Mouse (Mus musculus): Measurements from ENCODE around the gene Panx1. TPM values are rescaled to one million over a fixed set of nuclear protein-coding genes. Genes with fewer than 3 reads are reported as not detected.

Panx1 gene
- total and polyA plus RNA-seq, 2 experiments from 2014 or later: 95.0 to 120 TPM

DNA sequence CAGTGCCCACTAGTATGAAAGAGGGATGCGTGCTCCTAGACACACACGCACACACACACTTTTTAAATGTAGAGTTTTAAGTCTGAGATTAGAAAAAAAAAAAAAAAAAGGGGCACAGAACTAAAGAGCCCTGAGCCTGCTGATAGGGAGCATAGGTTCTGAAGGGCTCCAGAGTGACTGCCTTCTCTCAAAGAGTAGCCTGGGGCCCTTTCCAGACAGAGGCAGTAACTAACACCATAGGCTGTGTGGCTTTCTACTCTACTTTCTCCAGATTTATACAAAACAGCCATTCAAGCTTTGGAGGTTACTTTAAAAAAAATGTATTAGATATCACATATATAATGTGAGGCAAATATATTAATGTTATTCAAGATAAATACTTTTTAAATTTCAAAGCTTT, 8.9 kb downstream of the Panx1 start:
- H3K4me2 ChIP-seq (ENCODE audit: low read depth, low read length): no peak overlapping the region
- 92% methylated on average over 2 of the region's 2 CpGs for WGBS
- no peak for ATAC-seq
- no peak overlapping the region for H3K27ac ChIP-seq
- no peaks in the 10 kb centered on the region for H3K9me3 ChIP-seq (ENCODE audit: low read length)
- H3K4me1 ChIP-seq (ENCODE audit: insufficient read depth, low read length): 0 out of 2 replicates have a peak, but pooled peaks cover 3% of the 10 kb centered on the region
- no peak for TF ChIP-seq CTCF (IDR thresholded peaks at IDR 0.05; ENCODE audit: low read depth)
- DNase-seq (ENCODE audit: low spot score): no peak
- no peak overlapping the region for H3K9ac ChIP-seq (replicated peaks; ENCODE audit: low read length)
- no peaks in the 10 kb centered on the region for H3K36me3 ChIP-seq (ENCODE audit: insufficient read depth, low read length)
- no peaks in the 10 kb centered on the region for H3K27me3 ChIP-seq (ENCODE audit: insufficient read depth, low read length)
- H3K4me3 ChIP-seq (ENCODE audit: low read length): no peak overlapping the region

DNA sequence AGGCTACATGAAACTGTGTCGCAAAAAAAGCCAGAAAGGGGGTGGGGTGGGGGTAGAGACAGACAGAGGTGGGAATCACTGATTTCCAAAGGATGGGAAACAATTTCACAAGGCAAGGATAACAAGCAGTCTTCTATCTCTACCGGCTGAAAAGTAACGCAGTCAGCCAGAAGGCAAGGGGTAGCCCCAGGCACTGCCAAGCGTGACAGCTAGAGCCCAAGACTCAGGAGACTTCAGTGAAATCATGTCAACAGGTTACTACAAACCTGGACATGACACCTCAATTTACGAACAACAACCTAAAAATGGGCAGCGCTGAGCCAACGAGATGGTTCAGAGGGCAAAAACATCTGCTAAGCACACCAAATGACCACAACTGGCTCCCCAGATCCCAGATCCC, 9.3 kb downstream of the Panx1 start:
- no peak for DNase-seq (ENCODE audit: low spot score)
- H3K4me3 ChIP-seq (ENCODE audit: low read length): no peak overlapping the region
- H3K4me1 ChIP-seq (ENCODE audit: insufficient read depth, low read length): 0 out of 2 replicates have a peak, but pooled peaks cover 3% of the 10 kb centered on the region
- no peaks in the 10 kb centered on the region for H3K36me3 ChIP-seq (ENCODE audit: insufficient read depth, low read length)
- no peak for ATAC-seq
- no peak for TF ChIP-seq CTCF (IDR thresholded peaks at IDR 0.05; ENCODE audit: low read depth)
- WGBS: 89% methylated on average over 7 of the region's 7 CpGs
- no peaks in the 10 kb centered on the region for H3K27me3 ChIP-seq (ENCODE audit: insufficient read depth, low read length)
- no peaks in the 10 kb centered on the region for H3K9me3 ChIP-seq (ENCODE audit: low read length)
- no peak overlapping the region for H3K9ac ChIP-seq (replicated peaks; ENCODE audit: low read length)
- H3K27ac ChIP-seq: no peak overlapping the region
- no peak overlapping the region for H3K4me2 ChIP-seq (ENCODE audit: low read depth, low read length)

DNA sequence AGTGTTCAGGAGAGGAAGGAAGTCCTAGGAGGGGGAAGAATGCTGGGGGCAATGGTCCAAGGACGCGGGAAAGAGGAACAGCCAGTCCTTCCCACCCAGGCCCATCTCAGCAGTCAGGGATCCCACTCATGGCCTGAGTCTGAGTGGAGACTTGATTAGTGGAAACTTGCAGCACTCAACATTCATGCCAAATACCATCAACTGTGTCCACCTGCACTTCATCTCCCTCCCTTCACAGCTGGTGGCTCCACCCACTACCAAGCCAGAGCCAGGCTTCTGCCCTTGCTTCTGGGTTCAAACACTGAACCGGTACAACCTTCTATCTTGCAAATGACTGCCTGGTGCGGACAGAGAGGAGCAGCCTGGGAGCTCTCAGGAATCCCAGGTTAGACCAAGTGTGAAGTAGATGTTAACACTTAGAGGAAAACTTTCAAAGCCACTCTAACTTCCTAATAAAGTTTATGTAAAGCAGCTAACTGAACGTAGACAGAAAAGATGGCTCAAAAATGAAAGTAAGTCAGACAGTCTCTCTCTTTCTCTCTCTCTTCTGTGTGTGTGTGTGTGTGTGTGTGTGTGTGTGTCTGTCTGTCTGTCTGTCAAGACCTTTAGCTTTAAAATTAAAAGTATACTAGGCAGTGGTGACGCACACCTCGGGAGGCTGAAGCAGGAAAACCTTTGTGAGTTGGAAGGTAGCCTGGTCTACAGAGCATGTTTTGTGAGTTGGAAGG, 10.6 kb downstream of the Panx1 start:
- DNase-seq (ENCODE audit: low spot score): no peak
- no peak for ATAC-seq
- Histone ChIP-seq H3K4me1 (ENCODE audit: insufficient read depth, low read length) (0 out of 2 replicates have a peak, but pooled peaks cover 3% of the 10 kb centered on the region), H3K9ac (replicated peaks; ENCODE audit: low read length) (no peak overlapping the region), H3K4me2 (ENCODE audit: low read depth, low read length) (no peak overlapping the region), H3K4me3 (ENCODE audit: low read length) (no peak overlapping the region), H3K27ac (no peak overlapping the region), H3K9me3 (ENCODE audit: low read length) (no peaks in the 10 kb centered on the region), H3K27me3 (ENCODE audit: insufficient read depth, low read length) (no peaks in the 10 kb centered on the region), H3K36me3 (ENCODE audit: insufficient read depth, low read length) (no peaks in the 10 kb centered on the region)
- 85% methylated on average over 7 of the region's 7 CpGs for WGBS
- TF ChIP-seq CTCF (IDR thresholded peaks at IDR 0.05; ENCODE audit: low read depth): no peak

DNA sequence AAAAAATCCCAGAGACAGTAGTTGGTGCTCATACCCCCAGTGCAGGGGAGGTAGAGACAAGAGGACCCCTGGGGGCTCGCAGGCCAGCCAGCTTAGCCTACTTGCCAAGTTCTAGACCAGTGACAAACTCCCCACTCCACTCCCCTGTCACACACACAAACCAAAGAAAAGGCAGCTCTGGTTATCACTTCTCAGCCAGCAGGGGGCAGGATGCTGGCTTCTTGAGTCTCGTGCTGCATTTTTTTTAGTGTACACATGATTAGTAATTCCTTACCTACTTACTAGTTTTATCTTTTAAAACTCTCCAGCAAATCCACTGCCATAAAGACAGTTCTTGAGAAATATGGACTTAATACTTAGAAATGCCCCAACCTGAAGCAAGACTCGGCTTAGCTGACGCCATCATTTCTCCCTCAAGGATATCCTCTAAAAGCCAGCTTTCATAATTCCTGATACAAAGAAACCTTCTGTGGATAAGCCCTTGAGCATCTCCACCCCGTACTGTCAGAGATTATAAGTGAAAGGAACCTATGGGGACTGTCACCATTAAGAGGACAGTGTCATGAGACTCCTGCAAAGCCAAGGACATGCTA, 11.6 kb downstream of the Panx1 start:
- ATAC-seq (no peak), DNase-seq (ENCODE audit: low spot score) (peak; percentile 69)
- WGBS: 59% methylated on average over 5 of the region's 5 CpGs
- Histone ChIP-seq H3K4me1 (ENCODE audit: insufficient read depth, low read length) (0 out of 2 replicates have a peak, but pooled peaks cover 3% of the 10 kb centered on the region), H3K4me2 (ENCODE audit: low read depth, low read length) (no peak overlapping the region), H3K9ac (replicated peaks; ENCODE audit: low read length) (no peak overlapping the region), H3K27me3 (ENCODE audit: insufficient read depth, low read length) (no peaks in the 10 kb centered on the region), H3K27ac (no peak overlapping the region), H3K36me3 (ENCODE audit: insufficient read depth, low read length) (no peaks in the 10 kb centered on the region), H3K4me3 (ENCODE audit: low read length) (no peak overlapping the region), H3K9me3 (ENCODE audit: low read length) (no peaks in the 10 kb centered on the region)
- TF ChIP-seq CTCF (IDR thresholded peaks at IDR 0.05; ENCODE audit: low read depth): peak; percentile 65

DNA sequence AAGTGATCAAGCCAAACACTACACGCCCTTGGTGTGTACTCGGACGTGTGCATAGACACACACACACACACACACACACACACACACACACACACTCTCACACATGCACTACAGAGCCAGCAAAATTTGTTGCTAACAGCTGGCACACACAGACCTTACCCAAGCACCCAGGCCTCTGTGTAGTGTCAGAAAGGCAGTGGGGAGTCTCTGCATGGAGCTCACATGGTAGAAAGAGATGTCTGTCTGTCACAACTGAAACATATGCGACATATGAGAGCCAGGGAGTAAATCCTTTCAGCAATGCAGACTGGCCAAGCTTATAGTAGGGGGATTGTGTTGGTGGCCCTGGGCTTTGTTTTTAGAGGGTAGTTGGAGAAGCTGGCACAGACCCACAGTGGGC, 12.5 kb downstream of the Panx1 start:
- no peak for TF ChIP-seq CTCF (IDR thresholded peaks at IDR 0.05; ENCODE audit: low read depth)
- WGBS: 78% methylated on average over 4 of the region's 4 CpGs

DNA sequence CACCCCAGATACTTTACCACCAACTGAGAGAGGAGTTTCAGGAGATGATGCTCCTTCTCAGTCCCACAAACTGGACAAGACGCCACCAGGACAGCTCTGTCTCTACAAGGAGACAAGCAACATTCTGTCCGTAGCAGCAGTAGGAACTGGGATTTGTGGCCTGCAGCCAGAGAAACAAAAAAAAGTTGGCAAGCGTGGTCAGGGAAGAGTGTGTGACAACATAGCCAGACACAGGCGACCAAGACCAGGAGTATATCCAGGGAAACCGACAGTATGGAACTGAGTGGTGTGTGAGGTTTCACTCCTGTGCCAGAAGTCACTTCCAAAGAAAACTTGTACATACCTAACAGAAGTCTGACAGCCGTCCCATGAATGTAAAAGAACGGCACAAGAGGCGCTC, 14.5 kb downstream of the Panx1 start:
- ATAC-seq (no peak), DNase-seq (ENCODE audit: low spot score) (peak; percentile 70)
- TF ChIP-seq CTCF (IDR thresholded peaks at IDR 0.05; ENCODE audit: low read depth): no peak
- WGBS: 43% methylated on average over 8 of the region's 8 CpGs
- Histone ChIP-seq H3K4me1 (ENCODE audit: insufficient read depth, low read length) (no peaks in the 10 kb centered on the region), H3K36me3 (ENCODE audit: insufficient read depth, low read length) (no peaks in the 10 kb centered on the region), H3K9me3 (ENCODE audit: low read length) (no peaks in the 10 kb centered on the region), H3K4me2 (ENCODE audit: low read depth, low read length) (no peak overlapping the region), H3K27ac (no peak overlapping the region), H3K4me3 (ENCODE audit: low read length) (no peak overlapping the region), H3K27me3 (ENCODE audit: insufficient read depth, low read length) (no peaks in the 10 kb centered on the region), H3K9ac (replicated peaks; ENCODE audit: low read length) (no peak overlapping the region)

More for the DNA sequence above, 12.5 kb downstream of the Panx1 start:
- no peak overlapping the region for H3K4me3 ChIP-seq (ENCODE audit: low read length)
- no peak overlapping the region for H3K27ac ChIP-seq
- H3K9ac ChIP-seq (replicated peaks; ENCODE audit: low read length): no peak overlapping the region
- H3K4me2 ChIP-seq (ENCODE audit: low read depth, low read length): no peak overlapping the region
- DNase-seq (ENCODE audit: low spot score) (no peak), ATAC-seq (no peak)
- H3K9me3 ChIP-seq (ENCODE audit: low read length): no peaks in the 10 kb centered on the region
- H3K36me3 ChIP-seq (ENCODE audit: insufficient read depth, low read length): no peaks in the 10 kb centered on the region
- H3K27me3 ChIP-seq (ENCODE audit: insufficient read depth, low read length): no peaks in the 10 kb centered on the region
- 0 out of 2 replicates have a peak, but pooled peaks cover 3% of the 10 kb centered on the region for H3K4me1 ChIP-seq (ENCODE audit: insufficient read depth, low read length)
